Mouse (Mus musculus): ENCODE measurements around the gene 4833439L19Rik. TPM values are rescaled to one million over a fixed set of nuclear protein-coding genes. Genes with fewer than 3 reads are reported as not detected.

The 4833439L19Rik gene
- polyA plus RNA-seq, 1 experiment from 2014 or later, result 205 TPM

DNA sequence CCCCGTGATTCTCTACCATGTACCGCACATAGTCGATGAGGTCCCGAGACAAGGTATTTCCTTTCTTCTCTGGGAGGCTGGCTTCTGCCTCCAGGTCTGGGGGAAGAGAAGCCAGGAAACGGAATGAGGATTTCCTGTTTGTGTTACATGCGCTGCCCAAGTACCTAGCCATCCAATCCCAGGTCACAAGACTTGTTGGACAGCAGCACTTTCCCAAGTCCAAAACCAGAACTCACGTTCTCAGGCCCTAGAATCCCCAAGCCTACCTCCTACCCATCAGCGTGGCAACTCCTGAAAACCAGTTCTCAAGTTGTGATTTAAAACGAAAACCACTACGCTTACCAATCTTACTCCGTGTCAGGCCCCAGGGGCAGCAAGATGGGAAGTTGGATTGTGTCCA is 20.6 kb upstream of the 4833439L19Rik start:
- Histone ChIP-seq H3K4me3 (ENCODE audit: low read length) (no peak overlapping the region), H3K36me3 (ENCODE audit: insufficient read depth, low read length) (peaks cover 47% of the 10 kb centered on the region), H3K9me3 (ENCODE audit: low read length) (no peaks in the 10 kb centered on the region), H3K4me2 (replicated peaks; ENCODE audit: low read depth, low read length) (no peak overlapping the region), H3K4me1 (ENCODE audit: insufficient read depth, low read length) (peaks cover 8% of the 10 kb centered on the region), H3K27me3 (ENCODE audit: insufficient read depth, low read length) (no peaks in the 10 kb centered on the region), H3K9ac (replicated peaks; ENCODE audit: low read length) (no peak overlapping the region), H3K27ac (ENCODE audit: low read length) (no peak overlapping the region)
- no peak for ATAC-seq (ENCODE audit: low FRiP score, low TSS enrichment)
- WGBS, result 79% methylated on average over 11 of the region's 11 CpGs

DNA sequence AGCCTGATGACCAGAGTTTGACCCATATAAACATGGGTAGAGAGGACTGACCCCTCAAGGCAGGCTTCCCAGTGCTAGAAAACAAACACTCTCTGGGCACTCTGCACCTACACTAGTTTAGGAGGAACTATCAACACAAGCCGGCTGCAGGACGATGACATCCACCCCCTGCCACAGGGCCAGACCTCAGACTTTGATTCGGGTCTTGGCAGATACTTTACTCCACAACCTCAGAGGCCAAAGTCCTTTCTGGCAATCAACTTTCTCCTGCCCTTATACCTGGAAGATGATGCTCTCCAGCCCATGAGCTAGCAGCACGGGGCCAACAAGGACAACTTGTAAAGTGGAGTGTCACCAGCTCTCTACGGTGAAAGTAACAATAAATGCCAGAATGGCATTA is 17.6 kb upstream of the 4833439L19Rik start:
- Histone ChIP-seq H3K4me2 (replicated peaks; ENCODE audit: low read depth, low read length) (no peak overlapping the region), H3K27me3 (ENCODE audit: insufficient read depth, low read length) (no peaks in the 10 kb centered on the region), H3K4me3 (ENCODE audit: low read length) (no peak overlapping the region), H3K36me3 (ENCODE audit: insufficient read depth, low read length) (peaks cover 65% of the 10 kb centered on the region), H3K27ac (ENCODE audit: low read length) (no peak overlapping the region), H3K4me1 (ENCODE audit: insufficient read depth, low read length) (no peaks in the 10 kb centered on the region), H3K9ac (replicated peaks; ENCODE audit: low read length) (no peak overlapping the region), H3K9me3 (ENCODE audit: low read length) (no peaks in the 10 kb centered on the region)
- 83% methylated on average over 5 of the region's 5 CpGs for WGBS
- ATAC-seq (ENCODE audit: low FRiP score, low TSS enrichment), result no peak

- ATAC-seq (ENCODE audit: low FRiP score, low TSS enrichment), result no peak
- peaks cover 63% of the 10 kb centered on the region for H3K36me3 ChIP-seq (ENCODE audit: insufficient read depth, low read length)
These were observed 16.9 kb upstream of the 4833439L19Rik start for GRCm38 (mm10) chr13:54582126-54582525.

GRCm38 (mm10) chr13:54581385-54581784 is 16.1 kb upstream of the 4833439L19Rik start:
- ATAC-seq (ENCODE audit: low FRiP score, low TSS enrichment), result no peak
- WGBS, result 81% methylated on average over 2 of the region's 2 CpGs
- Histone ChIP-seq H3K4me3 (ENCODE audit: low read length) (no peak overlapping the region), H3K4me1 (ENCODE audit: insufficient read depth, low read length) (peaks cover under 1% of the 10 kb centered on the region; the same call in 1 of the 2 replicates), H3K27me3 (ENCODE audit: insufficient read depth, low read length) (no peaks in the 10 kb centered on the region), H3K9me3 (ENCODE audit: low read length) (no peaks in the 10 kb centered on the region), H3K36me3 (ENCODE audit: insufficient read depth, low read length) (peaks cover 58% of the 10 kb centered on the region), H3K9ac (replicated peaks; ENCODE audit: low read length) (no peak overlapping the region), H3K4me2 (replicated peaks; ENCODE audit: low read depth, low read length) (no peak overlapping the region), H3K27ac (ENCODE audit: low read length) (no peak overlapping the region)

More at GRCm38 (mm10) chr13:54582126-54582525, 16.9 kb upstream of the 4833439L19Rik start:
- Histone ChIP-seq H3K4me3 (ENCODE audit: low read length) (no peak overlapping the region), H3K9ac (replicated peaks; ENCODE audit: low read length) (no peak overlapping the region), H3K27ac (ENCODE audit: low read length) (no peak overlapping the region), H3K9me3 (ENCODE audit: low read length) (no peaks in the 10 kb centered on the region), H3K27me3 (ENCODE audit: insufficient read depth, low read length) (no peaks in the 10 kb centered on the region), H3K4me1 (ENCODE audit: insufficient read depth, low read length) (no peaks in the 10 kb centered on the region), H3K4me2 (replicated peaks; ENCODE audit: low read depth, low read length) (no peak overlapping the region)
- 83% methylated on average over 10 of the region's 10 CpGs for WGBS

GRCm38 (mm10) chr13:54577652-54578507 is 12.6 kb upstream of the 4833439L19Rik start:
- H3K9ac ChIP-seq (replicated peaks; ENCODE audit: low read length), result no peak overlapping the region
- no peak overlapping the region for H3K4me2 ChIP-seq (replicated peaks; ENCODE audit: low read depth, low read length)
- H3K4me3 ChIP-seq (ENCODE audit: low read length), result no peak overlapping the region
- WGBS, result 85% methylated on average over 21 of the region's 21 CpGs
- H3K36me3 ChIP-seq (ENCODE audit: insufficient read depth, low read length), result peaks cover 34% of the 10 kb centered on the region
- peaks cover 10% of the 10 kb centered on the region for H3K4me1 ChIP-seq (ENCODE audit: insufficient read depth, low read length)
- no peak for ATAC-seq (ENCODE audit: low FRiP score, low TSS enrichment)
- no peaks in the 10 kb centered on the region for H3K9me3 ChIP-seq (ENCODE audit: low read length)
- no peaks in the 10 kb centered on the region; the same call in 1 of the 2 replicates for H3K27me3 ChIP-seq (ENCODE audit: insufficient read depth, low read length)
- no peak overlapping the region for H3K27ac ChIP-seq (ENCODE audit: low read length)

DNA sequence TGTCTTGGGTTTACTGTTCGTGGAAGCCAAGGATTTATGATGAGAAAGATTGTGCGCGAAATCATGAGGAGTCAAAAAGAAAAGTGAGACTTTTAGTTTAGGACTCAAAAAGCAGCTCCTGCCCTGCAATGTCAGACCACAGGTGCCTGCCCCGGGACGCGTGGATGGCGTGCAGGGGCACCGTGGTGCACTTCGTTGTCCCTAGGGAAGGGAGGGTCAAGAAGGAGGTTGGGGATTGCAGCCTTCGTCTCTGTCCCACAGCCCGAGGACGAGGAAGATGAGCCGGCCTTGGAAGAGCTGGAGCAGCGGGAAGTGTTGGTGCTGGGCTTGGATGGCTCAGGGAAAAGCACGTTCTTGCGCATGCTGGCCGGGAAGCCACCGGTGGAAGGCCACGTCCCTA is 10.3 kb upstream of the 4833439L19Rik start:
- H3K27me3 ChIP-seq (ENCODE audit: insufficient read depth, low read length), result no peaks in the 10 kb centered on the region; the same call in 1 of the 2 replicates
- no peaks in the 10 kb centered on the region for H3K9me3 ChIP-seq (ENCODE audit: low read length)
- WGBS, result under 1% methylated on average over 19 of the region's 19 CpGs
- H3K27ac ChIP-seq (ENCODE audit: low read length), result peak overlapping the region; percentile 83
- H3K4me2 ChIP-seq (replicated peaks; ENCODE audit: low read depth, low read length), result peak overlapping the region; percentile 95
- peak overlapping the region; percentile 93 for H3K4me3 ChIP-seq (ENCODE audit: low read length)
- peaks cover 21% of the 10 kb centered on the region for H3K36me3 ChIP-seq (ENCODE audit: insufficient read depth, low read length)
- ATAC-seq (ENCODE audit: low FRiP score, low TSS enrichment), result peak; percentile 62
- peak overlapping the region; percentile 96 for H3K9ac ChIP-seq (replicated peaks; ENCODE audit: low read length)
- peaks cover 10% of the 10 kb centered on the region for H3K4me1 ChIP-seq (ENCODE audit: insufficient read depth, low read length)

DNA sequence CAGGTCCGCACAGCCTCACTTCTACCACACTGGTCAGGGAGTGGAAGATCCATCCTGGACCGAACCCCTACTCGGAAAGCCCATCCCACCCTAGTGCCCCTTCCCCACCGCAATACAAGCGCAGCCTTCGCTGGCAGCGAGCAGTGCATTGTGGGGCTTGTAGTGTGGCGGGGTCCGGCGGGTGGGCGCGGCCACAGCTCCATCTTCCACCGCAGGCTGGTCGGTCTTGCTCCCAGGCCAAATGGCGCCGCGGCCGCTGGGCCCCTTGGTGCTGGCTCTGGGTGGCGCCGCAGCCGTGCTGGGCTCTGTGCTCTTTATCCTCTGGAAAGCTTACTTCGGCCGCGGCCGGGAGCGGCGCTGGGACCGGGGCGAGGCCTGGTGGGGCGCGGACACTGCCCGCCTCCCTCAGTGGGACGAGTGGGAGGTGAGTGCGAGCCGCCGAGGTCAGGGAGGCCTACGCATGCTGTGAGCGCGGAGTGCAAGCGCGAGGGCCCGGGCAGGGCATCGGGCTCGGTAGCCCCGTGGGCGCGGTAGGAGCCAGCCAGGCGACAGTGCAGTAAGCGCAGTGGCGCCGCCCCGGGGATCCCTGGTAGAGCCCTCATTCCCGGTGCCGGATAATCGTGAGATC is 9.7 kb upstream of the 4833439L19Rik start, which contains the start of gene Arl10:
TSS of gene Arl10 (plus strand) at position 162 of the 628 bp plus-strand sequence.
- WGBS, result under 1% methylated on average over 55 of the region's 55 CpGs
- Histone ChIP-seq H3K36me3 (ENCODE audit: insufficient read depth, low read length) (peaks cover 16% of the 10 kb centered on the region), H3K27ac (ENCODE audit: low read length) (peak within 1 kb of the TSS; percentile 83), H3K27me3 (ENCODE audit: insufficient read depth, low read length) (no peaks in the 10 kb centered on the region; the same call in 1 of the 2 replicates), H3K4me3 (ENCODE audit: low read length) (peak within 1 kb of the TSS; percentile 93), H3K4me1 (ENCODE audit: insufficient read depth, low read length) (peaks cover 10% of the 10 kb centered on the region), H3K4me2 (replicated peaks; ENCODE audit: low read depth, low read length) (peak within 1 kb of the TSS; percentile 95), H3K9ac (replicated peaks; ENCODE audit: low read length) (peak within 1 kb of the TSS; percentile 96), H3K9me3 (ENCODE audit: low read length) (no peaks in the 10 kb centered on the region)
- peak; percentile 90 for ATAC-seq (ENCODE audit: low FRiP score, low TSS enrichment)

GRCm38 (mm10) chr13:54572621-54573020 is 7.4 kb upstream of the 4833439L19Rik start:
- H3K4me2 ChIP-seq (replicated peaks; ENCODE audit: low read depth, low read length), result no peak overlapping the region
- 83% methylated on average over 4 of the region's 4 CpGs for WGBS
- ATAC-seq (ENCODE audit: low FRiP score, low TSS enrichment), result no peak
- no peak overlapping the region for H3K4me3 ChIP-seq (ENCODE audit: low read length)
- H3K4me1 ChIP-seq (ENCODE audit: insufficient read depth, low read length), result peaks cover 10% of the 10 kb centered on the region
- no peaks in the 10 kb centered on the region for H3K9me3 ChIP-seq (ENCODE audit: low read length)
- H3K36me3 ChIP-seq (ENCODE audit: insufficient read depth, low read length), result no peaks in the 10 kb centered on the region; the same call in 1 of the 2 replicates
- H3K27me3 ChIP-seq (ENCODE audit: insufficient read depth, low read length), result no peaks in the 10 kb centered on the region; the same call in 1 of the 2 replicates
- no peak overlapping the region for H3K27ac ChIP-seq (ENCODE audit: low read length)
- no peak overlapping the region for H3K9ac ChIP-seq (replicated peaks; ENCODE audit: low read length)

- Histone ChIP-seq H3K27me3 (ENCODE audit: insufficient read depth, low read length) (no peaks in the 10 kb centered on the region; the same call in 1 of the 2 replicates), H3K9me3 (ENCODE audit: low read length) (no peaks in the 10 kb centered on the region), H3K27ac (ENCODE audit: low read length) (no peak overlapping the region), H3K4me3 (ENCODE audit: low read length) (no peak overlapping the region), H3K4me1 (ENCODE audit: insufficient read depth, low read length) (peaks cover 10% of the 10 kb centered on the region), H3K4me2 (replicated peaks; ENCODE audit: low read depth, low read length) (no peak overlapping the region), H3K9ac (replicated peaks; ENCODE audit: low read length) (no peak overlapping the region), H3K36me3 (ENCODE audit: insufficient read depth, low read length) (no peaks in the 10 kb centered on the region; the same call in 1 of the 2 replicates)
- no peak for ATAC-seq (ENCODE audit: low FRiP score, low TSS enrichment)
- WGBS, result 60% methylated on average over 2 of the region's 2 CpGs
These were observed 6.4 kb upstream of the 4833439L19Rik start for GRCm38 (mm10) chr13:54571637-54572036.
